Mouse (Mus musculus) cerebellum, adult (tissue): ENCODE data around the gene Tnfrsf8.

ENCODE experiments used
- ATAC-seq: cut with Nextera tagmentation; 2 replicates; pipeline ENCODE4 v1.9.2; 2017; ENCODE audit warnings: mild to moderate bottlenecking, moderate library complexity, mixed read lengths; ENCODE audit not compliant: insufficient number of reproducible peaks, low FRiP score, low TSS enrichment

The Tnfrsf8 gene

DNA sequence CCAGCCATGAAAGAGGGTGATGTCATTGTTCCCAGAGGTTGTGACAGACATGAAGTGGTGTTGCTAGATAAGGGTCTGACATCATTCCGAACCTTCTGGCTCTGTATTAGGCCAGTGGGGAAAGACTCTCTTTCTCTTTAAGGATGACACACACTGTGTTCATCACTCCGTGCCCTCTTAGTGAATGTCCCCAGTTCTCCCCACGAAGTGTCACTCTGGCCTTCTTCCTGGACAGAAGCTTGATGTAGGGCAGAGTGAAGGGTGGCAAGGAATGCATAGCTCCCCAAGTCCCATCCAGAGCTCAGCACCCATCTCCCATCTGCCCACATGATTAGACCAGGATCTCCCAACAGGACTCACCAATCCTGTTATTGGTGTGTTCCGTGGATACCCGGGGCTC is 41.0 kb downstream of the Tnfrsf8 start:
- ATAC-seq = no peak

- no peak for ATAC-seq
Observed at GRCm38 (mm10) chr4:145272763-145273162, 42.2 kb downstream of the Tnfrsf8 start.

GRCm38 (mm10) chr4:145271634-145272033 is 43.3 kb downstream of the Tnfrsf8 start:
- ATAC-seq = no peak

GRCm38 (mm10) chr4:145270136-145270535 is 44.8 kb downstream of the Tnfrsf8 start:
- no peak for ATAC-seq

DNA sequence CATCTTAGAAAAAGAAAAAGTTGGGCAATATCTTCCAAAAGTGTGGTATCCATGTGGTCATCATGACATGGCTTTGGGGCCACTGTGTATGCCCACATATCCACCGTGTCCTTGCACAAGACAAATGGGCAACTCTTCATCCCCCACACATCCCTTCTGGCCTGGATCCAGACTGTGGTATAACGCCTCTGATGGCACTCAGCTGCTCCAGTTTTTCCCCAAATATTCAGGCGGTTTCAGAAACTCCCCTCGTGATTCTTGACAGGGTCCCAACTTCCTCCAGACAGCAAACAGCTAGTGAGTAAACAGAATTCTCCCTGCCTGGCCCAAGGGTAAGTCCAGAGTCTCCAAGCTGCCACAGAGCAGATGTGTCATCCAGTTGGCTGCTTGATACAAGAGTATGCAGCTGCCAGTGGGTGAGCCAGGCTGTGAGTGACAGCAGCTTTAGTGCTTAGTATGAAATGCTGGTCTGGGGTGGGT is 47.3 kb downstream of the Tnfrsf8 start:
- no peak for ATAC-seq

DNA sequence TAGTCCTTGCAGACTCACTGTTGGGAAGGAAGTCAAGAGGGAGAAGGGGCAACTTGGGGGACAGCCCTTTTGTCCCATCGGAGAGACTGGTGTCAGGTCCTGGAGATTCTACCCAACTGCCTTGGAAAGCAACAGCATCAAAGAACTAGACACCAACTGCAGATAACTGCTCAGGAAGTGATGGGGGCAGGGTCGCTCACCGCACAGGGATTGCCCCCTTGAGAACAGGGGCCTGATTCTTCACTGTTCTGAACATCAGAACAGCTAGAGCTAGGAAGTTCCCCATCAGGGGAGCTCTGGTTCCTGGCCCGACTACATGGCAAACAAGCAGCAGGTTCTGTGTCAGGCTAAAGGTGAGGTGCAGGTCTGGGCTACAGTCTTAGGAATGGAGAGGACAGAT is 48.5 kb downstream of the Tnfrsf8 start:
- ATAC-seq = no peak

GRCm38 (mm10) chr4:145264761-145265160 is 50.2 kb downstream of the Tnfrsf8 start:
- no peak for ATAC-seq

DNA sequence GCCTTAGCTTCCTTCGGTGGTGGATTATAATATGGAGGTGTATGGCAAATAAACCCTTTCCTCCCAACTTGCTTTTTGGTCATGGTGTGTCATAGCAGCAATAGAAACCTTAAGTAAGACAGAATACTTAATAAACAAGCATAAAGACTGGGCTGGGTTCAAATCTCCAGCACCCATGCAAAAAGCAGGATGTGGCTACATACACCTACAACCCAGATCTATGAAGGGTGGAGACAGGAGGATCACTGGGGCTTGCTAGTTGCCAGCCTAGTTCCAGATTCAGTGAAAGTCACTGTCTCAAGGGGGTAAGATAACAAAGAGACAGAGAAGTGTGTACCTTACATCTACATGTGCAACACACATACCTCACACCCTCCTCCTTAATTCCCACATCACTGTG is 51.4 kb downstream of the Tnfrsf8 start:
- ATAC-seq = no peak

- ATAC-seq = no peak
Observed at GRCm38 (mm10) chr4:145260802-145261201, 54.2 kb downstream of the Tnfrsf8 start.

DNA sequence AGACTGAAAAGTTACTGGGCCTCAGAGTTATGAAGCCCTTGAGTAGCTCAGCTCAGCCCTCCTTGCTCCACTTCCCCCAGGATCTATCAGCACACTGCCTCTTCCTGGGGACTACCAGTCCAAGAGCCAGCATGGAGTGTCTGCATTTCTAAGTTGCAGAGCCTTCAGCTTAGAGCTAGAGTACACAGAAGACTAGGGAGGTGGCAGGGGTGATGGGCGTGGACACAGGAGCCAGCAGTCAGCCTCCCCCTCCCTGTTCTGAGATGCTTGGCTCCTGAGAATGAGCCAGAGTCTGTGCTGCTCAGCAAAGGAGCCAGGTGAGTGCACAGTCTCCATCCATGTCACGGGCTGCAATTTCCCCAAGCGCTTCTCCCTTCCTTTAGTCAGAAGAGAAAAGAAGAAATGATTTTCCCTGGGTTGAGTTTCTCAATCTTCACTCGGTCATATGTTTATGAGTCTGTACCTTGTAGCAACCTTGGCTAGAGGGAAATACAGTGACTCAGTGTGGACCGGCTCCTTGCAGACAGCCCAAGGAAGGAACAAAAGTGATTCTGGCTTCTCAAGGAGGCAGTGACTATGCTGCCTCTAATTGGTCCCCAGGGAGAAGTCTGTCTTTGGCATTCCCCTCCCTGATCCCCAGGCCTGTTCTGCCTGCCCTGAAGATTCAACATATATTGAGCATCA is 57.1 kb downstream of the Tnfrsf8 start:
- no peak for ATAC-seq

DNA sequence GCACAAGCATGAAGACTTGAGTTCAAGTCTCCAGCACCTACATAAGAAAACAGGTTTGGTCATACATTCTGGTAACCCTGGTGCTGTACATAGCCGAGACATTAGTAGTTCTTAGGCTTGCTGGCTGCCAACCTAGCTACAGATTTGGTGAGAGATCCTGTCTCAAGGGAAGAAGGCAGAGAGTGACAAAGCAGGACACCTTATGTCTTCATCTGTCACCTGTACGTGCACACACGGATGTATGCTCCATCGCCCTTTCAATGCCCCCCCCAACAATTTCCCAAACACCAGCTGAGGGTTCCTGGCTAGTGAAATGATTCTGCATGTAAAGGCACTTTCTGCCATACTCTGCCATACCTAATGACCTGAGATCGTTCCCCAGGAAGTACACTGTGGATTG is 58.8 kb downstream of the Tnfrsf8 start:
- ATAC-seq = no peak

DNA sequence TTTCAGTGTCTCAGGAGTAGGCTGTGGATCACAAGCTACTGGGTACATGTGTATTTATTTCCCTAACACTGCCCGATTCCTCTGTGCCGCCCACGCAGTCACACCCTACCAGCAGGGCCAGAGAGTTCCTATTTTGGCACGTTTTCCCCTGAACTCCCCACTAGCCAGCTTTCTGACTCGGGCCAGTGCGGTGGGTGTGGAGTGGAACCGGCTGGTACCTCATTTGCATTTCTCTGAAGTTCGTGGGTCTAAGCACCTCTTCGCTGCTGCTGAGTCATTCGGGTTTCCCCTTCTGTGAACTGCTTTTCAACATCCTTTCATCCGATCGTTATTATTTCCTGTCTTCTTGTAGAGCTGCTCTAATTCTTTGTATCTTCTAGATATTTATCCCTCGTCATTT is 60.5 kb downstream of the Tnfrsf8 start:
- no peak for ATAC-seq

GRCm38 (mm10) chr4:145252611-145253010 is 62.4 kb downstream of the Tnfrsf8 start:
- no peak for ATAC-seq

- ATAC-seq = no peak
Observed at GRCm38 (mm10) chr4:145251546-145251945, 63.4 kb downstream of the Tnfrsf8 start.

GRCm38 (mm10) chr4:145250002-145250401 is 65.0 kb downstream of the Tnfrsf8 start:
- no peak for ATAC-seq

DNA sequence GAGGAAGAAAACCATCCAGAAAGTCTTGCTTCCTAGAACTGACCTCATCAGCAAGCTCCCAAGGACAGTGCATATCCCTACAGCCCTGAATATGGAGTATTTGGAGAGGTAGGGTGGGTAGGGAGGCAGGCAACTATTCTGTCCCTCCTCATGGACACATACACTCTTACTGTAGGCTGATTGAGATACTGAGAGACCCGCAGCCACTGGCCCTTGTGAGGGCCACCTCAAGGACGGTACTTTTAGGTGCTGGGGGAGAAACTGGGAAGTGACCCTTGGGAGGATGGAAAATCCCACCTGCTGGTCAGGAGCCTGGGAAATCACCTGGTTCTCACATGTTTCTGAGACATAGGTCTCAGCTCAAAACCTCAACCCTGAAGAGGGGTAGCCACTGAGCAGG is 67.4 kb downstream of the Tnfrsf8 start:
- no peak for ATAC-seq

GRCm38 (mm10) chr4:145246173-145247011 is 68.6 kb downstream of the Tnfrsf8 start, which contains the start of gene Tnfrsf1b:
TSS of gene Tnfrsf1b (minus strand) at chr4:145246870.
- no peak for ATAC-seq

GRCm38 (mm10) chr4:145245581-145245980 is 69.4 kb downstream of the Tnfrsf8 start:
- ATAC-seq = no peak

DNA sequence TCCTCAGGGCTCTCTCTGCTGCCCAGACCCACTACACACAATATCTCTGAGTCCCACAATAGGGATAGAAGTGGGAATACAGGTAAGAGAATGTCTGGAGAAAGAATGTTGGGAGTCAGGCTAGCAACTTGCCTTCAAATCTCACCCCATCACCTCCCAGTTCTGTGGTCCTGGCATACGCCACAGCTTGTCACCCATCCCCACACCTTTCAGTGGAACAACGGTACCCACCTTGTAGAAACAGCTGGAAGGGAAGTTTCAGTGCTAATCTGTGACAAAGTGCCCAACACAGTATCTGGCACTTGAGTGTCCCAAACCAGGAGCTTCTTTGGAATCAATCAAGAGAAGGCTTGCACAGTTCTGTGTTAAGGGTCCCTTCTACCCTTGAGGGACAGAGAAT is 70.3 kb downstream of the Tnfrsf8 start:
- no peak for ATAC-seq

- no peak for ATAC-seq
Observed at GRCm38 (mm10) chr4:145242719-145243350, 72.1 kb downstream of the Tnfrsf8 start.

DNA sequence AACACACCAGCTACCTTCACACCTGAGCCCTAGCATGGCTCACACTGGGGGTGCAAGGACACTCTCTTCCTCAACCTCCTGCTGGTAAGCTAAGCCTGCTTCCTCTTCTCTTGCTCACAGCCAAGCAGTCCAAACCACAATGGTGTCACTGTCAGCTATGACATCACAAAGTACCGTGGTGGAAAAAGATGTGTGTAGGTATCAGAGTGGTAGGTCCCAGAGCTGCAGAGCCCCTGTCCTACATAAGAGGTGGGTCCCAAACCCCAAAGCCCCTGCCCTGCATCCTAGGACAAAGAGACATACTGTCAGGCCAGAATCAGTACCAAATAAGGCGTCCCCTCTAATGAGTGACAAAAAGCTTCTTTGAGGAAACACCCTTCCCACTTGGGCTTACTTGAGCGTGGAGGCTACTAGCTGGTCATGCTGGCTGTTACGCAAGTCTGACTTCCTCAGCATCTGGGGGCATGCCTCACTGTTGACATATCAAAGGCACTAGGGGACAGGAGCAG is 74.2 kb downstream of the Tnfrsf8 start:
- no peak for ATAC-seq
